Mouse (Mus musculus): ENCODE data around the gene Rnf150. TPM values are rescaled to one million over a fixed set of nuclear protein-coding genes. Genes with fewer than 3 reads are reported as not detected.

Gene Rnf150
- polyA plus RNA-seq, 1 experiment from 2014 or later = 1.00 TPM

- H3K4me3 ChIP-seq = no peak overlapping the region
- 75% methylated on average over 1 of the region's 1 CpGs for WGBS
- no peak overlapping the region for H3K27ac ChIP-seq (replicated peaks)
- peaks cover 10% of the 10 kb centered on the region; the same call in 1 of the 2 replicates for H3K4me1 ChIP-seq
- H3K27me3 ChIP-seq (ENCODE audit: low read depth, poor library complexity, severe bottlenecking) = no peaks in the 10 kb centered on the region
- H3K36me3 ChIP-seq = no peaks in the 10 kb centered on the region
- DNase-seq (ENCODE audit: low spot score) = no peak
- H3K9me3 ChIP-seq (replicated peaks) = no peaks in the 10 kb centered on the region
These were observed 236.9 kb downstream of the Rnf150 start for GRCm38 (mm10) chr8:83100041-83100440.

- Histone ChIP-seq H3K9me3 (replicated peaks) (no peaks in the 10 kb centered on the region), H3K4me1 (peaks cover 10% of the 10 kb centered on the region; the same call in 1 of the 2 replicates)
- 71% methylated on average over 7 of the region's 7 CpGs for WGBS
These were observed 239.9 kb downstream of the Rnf150 start for GRCm38 (mm10) chr8:83102957-83103510.

GRCm38 (mm10) chr8:83103968-83104367 lies 240.8 kb downstream of the Rnf150 start:
- no peaks in the 10 kb centered on the region for H3K27me3 ChIP-seq (ENCODE audit: low read depth, poor library complexity, severe bottlenecking)
- WGBS = 90% methylated on average over 2 of the region's 2 CpGs
- no peak overlapping the region for H3K27ac ChIP-seq (replicated peaks)
- H3K4me1 ChIP-seq = peaks cover 10% of the 10 kb centered on the region; the same call in 1 of the 2 replicates
- no peaks in the 10 kb centered on the region for H3K36me3 ChIP-seq
- no peaks in the 10 kb centered on the region for H3K9me3 ChIP-seq (replicated peaks)
- no peak overlapping the region for H3K4me3 ChIP-seq
- DNase-seq (ENCODE audit: low spot score) = no peak

More at GRCm38 (mm10) chr8:83102957-83103510, 239.9 kb downstream of the Rnf150 start:
- Histone ChIP-seq H3K27ac (replicated peaks) (no peak overlapping the region), H3K36me3 (no peaks in the 10 kb centered on the region), H3K4me3 (no peak overlapping the region), H3K27me3 (ENCODE audit: low read depth, poor library complexity, severe bottlenecking) (no peaks in the 10 kb centered on the region)
- DNase-seq (ENCODE audit: low spot score) = no peak

GRCm38 (mm10) chr8:83109756-83110155 lies 246.6 kb downstream of the Rnf150 start:
- 82% methylated on average over 7 of the region's 7 CpGs for WGBS
- H3K4me1 ChIP-seq = no peaks in the 10 kb centered on the region
- no peak for DNase-seq (ENCODE audit: low spot score)
- H3K4me3 ChIP-seq = no peak overlapping the region
- H3K36me3 ChIP-seq = no peaks in the 10 kb centered on the region
- no peaks in the 10 kb centered on the region for H3K9me3 ChIP-seq (replicated peaks)
- no peaks in the 10 kb centered on the region for H3K27me3 ChIP-seq (ENCODE audit: low read depth, poor library complexity, severe bottlenecking)
- no peak overlapping the region for H3K27ac ChIP-seq (replicated peaks)

GRCm38 (mm10) chr8:83110177-83110576 lies 247.0 kb downstream of the Rnf150 start:
- no peaks in the 10 kb centered on the region for H3K27me3 ChIP-seq (ENCODE audit: low read depth, poor library complexity, severe bottlenecking)
- H3K36me3 ChIP-seq = no peaks in the 10 kb centered on the region
- WGBS = 90% methylated on average over 5 of the region's 5 CpGs
- H3K4me3 ChIP-seq = no peak overlapping the region
- no peak for DNase-seq (ENCODE audit: low spot score)
- no peak overlapping the region for H3K27ac ChIP-seq (replicated peaks)
- no peaks in the 10 kb centered on the region for H3K4me1 ChIP-seq
- H3K9me3 ChIP-seq (replicated peaks) = no peaks in the 10 kb centered on the region

- Histone ChIP-seq H3K4me1 (no peaks in the 10 kb centered on the region), H3K36me3 (no peaks in the 10 kb centered on the region), H3K4me3 (no peak overlapping the region), H3K9me3 (replicated peaks) (no peaks in the 10 kb centered on the region), H3K27me3 (ENCODE audit: low read depth, poor library complexity, severe bottlenecking) (no peaks in the 10 kb centered on the region), H3K27ac (replicated peaks) (no peak overlapping the region)
- DNase-seq (ENCODE audit: low spot score) = no peak
- 62% methylated on average over 2 of the region's 2 CpGs for WGBS
These were observed 271.9 kb downstream of the Rnf150 start for GRCm38 (mm10) chr8:83135086-83135485.

- DNase-seq (ENCODE audit: low spot score) = no peak
- Histone ChIP-seq H3K9me3 (replicated peaks) (no peaks in the 10 kb centered on the region), H3K27me3 (ENCODE audit: low read depth, poor library complexity, severe bottlenecking) (no peaks in the 10 kb centered on the region), H3K36me3 (no peaks in the 10 kb centered on the region), H3K4me1 (no peaks in the 10 kb centered on the region), H3K27ac (replicated peaks) (no peak overlapping the region), H3K4me3 (no peak overlapping the region)
- WGBS = 92% methylated on average over 1 of the region's 1 CpGs
These were observed 276.9 kb downstream of the Rnf150 start for GRCm38 (mm10) chr8:83140068-83140467.

GRCm38 (mm10) chr8:83140701-83141111 lies 277.6 kb downstream of the Rnf150 start:
- Histone ChIP-seq H3K27ac (replicated peaks) (no peak overlapping the region), H3K27me3 (ENCODE audit: low read depth, poor library complexity, severe bottlenecking) (no peaks in the 10 kb centered on the region), H3K36me3 (no peaks in the 10 kb centered on the region), H3K9me3 (replicated peaks) (no peaks in the 10 kb centered on the region), H3K4me1 (no peaks in the 10 kb centered on the region), H3K4me3 (no peak overlapping the region)
- 79% methylated on average over 3 of the region's 3 CpGs for WGBS
- DNase-seq (ENCODE audit: low spot score) = no peak

Other genes with a start within 250 kb of the Rnf150 start
- gene Zfp330, start 89.2 kb upstream of the Rnf150 start, polyA plus RNA-seq (2016; fragmentation: Nextera tagmentation; extraction: Ambion mirVana) = 73.0 and 81.6 TPM in 2 replicates

Measured in midbrain, embryonic 10.5 days (tissue).